Mouse (Mus musculus) frontal cortex, postnatal 14 days (tissue): ENCODE results near the gene Ncln.

Experiments used
- DNase-seq, 2 experiments: peaks; one replicate each; pipeline ENCODE4 v3.0.0; 2022; ENCODE audit warnings: low spot score in 2 of 2

The Ncln gene

DNA sequence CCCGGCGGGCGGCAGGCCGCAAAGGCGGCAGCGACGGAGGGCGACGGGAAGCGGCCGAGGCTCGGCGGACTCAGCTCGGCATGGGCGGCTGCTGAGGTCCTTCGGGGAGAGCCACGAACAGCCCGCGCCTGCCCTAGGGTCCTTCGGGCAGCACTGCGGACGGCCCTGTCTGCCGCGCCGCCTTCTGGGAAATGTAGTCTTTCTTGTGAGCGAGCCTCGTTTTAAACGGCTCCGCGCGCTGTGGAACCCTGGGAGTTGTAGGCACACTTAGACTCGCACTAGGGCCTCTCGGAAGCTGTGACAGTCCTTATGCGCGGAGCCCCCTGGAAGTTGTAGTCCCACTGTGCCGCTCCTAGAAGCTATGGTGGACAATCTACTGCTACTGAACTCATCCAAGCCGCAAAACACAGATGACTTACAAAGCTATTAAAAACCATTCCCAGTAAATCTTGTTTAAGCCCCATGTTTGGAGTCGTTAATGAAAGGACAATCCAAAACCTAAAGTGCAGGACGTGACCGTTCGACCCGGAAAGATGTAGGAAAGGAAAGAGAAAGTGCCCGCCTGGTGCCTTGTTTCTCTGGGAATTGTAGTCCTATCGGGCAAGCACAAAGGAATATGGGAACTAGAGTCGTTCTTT lies at the start of gene Ncln:
Gene Ncln, minus strand, starts transcription at position 129 of the 638 bp plus-strand sequence.
- DNase-seq: peak; percentile 96 to 98

DNA sequence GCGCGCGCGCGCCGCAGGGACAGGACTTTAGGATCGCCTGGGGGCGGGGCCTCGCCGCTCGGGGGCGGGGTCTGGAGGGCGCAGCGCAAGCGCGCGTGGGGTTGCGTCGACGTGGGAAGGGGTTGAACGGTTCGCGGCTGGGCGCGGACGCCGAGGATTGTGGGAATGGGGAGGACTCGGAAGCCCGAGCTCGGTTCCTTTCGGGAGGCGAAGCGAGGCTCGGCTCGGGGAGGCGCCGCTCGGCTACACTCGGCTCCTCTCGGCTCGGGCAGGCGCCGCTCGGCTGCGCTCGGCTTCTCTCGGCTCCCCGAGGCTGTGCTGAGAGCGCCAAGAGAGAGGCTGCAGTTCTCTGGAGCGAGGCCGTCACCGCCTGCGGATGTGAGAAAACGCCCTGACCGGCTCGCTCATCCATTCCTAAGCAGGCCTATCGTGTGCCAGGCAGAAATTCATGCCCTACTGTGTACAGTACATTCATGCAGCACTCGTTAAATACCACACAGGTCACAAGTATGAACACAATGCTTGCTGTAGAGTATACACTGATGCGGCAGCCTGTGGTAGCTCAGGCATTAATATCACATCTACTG lies 49.1 kb upstream of the Ncln start, which contains the start of gene Gna11:
Gene Gna11, minus strand, starts transcription at position 30 of the 587 bp plus-strand sequence.
- DNase-seq: peak; percentile 99 to 100

DNA sequence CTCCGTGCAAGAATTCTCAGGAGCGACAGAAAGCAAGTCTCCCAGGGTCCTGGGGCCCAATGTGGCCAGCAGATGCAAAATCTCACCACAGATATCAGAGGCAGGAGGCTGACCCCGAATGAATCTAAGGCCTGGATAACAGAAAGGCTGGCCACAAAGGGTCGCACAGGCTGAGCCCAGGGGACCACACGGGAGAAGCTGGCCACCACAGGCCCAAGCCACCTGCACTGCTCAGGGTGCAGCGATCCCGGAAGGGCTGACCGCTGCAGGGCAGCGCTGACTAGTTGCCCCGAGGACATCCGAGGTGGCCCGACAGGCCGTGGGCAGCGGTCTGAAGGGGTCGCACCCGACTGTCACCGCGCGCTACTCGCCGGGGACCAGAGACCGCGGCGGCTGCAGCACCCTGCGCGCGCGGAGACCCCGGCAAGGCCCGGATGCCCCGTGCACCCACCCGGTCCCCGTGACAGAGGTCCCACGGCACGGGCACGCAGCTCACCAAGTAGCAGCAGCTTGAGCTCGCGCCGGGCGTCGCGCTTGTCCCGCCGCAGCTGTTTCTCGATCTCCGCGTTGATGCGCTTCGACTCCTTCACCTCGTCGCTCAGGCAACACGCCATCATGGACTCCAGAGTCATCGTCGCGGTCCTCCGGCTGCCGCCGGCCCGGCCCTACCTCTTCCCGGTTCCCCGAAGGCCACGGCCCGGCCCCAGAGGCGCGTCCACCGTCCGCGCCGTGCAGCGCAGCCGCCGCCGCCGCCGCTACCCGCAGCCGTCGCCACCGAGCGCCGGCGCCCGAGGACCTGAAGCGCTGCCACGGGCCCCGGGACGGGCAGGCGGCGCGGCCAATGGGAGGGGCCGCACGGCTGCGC lies 48.3 kb upstream of the Ncln start:
- DNase-seq: no peak

GRCm38 (mm10) chr10:81543633-81544032 lies 47.4 kb upstream of the Ncln start:
- no peak for DNase-seq

DNA sequence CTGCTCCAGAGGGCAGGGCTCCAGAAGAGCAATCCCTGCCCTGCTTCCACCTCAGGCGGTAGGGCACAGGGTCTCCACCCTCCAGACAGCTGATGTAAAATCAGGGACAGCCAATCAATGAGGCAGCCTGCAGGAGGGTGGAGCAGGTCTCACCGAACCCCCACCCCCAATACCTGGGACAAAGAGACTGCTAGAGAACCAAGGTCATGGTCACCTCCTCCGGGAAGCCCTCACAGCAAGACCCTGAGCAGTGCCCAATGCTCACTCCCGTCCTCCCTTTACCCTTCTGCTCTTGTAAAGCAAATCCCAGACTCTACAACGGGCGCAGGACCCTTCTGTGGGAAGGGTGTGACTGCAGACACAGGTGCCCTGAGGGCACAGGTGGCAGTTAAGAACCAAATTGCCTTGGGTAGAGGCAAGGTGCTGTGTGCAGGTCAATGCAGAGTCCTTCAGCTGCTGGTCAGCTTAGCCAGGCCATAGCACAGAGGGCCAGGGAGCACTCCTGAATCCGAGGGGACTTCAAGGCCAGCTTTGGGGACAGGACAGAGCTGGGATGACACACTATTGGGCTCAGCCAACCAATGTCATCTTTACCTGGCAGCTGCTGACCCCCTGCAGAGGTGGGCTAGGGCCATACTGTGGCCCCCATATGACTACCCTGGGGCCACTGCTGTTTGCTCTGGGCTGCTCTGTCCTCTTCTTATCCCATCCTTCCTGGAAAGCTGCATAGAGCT lies 46.7 kb upstream of the Ncln start:
- DNase-seq: no peak

DNA sequence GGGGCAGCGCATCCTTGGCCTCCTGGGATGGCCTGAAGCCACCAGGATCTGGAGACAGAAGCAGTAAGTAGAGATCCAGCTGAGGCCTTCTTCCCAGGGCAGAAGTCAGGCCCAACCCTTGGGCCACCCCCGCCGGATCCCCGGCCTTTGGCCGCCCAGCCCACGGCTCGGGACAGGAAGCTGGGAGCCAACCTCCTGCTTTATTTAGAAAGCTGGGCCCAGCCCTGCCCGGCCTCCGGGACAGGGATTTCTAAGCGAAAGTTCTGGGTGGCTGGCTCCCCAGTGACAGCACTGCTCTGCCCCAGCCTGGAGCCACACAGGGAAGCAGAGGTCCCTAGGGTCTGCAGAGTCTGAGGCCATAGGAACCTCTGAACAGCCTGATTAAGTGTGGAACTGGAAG lies 45.6 kb upstream of the Ncln start:
- DNase-seq: no peak

DNA sequence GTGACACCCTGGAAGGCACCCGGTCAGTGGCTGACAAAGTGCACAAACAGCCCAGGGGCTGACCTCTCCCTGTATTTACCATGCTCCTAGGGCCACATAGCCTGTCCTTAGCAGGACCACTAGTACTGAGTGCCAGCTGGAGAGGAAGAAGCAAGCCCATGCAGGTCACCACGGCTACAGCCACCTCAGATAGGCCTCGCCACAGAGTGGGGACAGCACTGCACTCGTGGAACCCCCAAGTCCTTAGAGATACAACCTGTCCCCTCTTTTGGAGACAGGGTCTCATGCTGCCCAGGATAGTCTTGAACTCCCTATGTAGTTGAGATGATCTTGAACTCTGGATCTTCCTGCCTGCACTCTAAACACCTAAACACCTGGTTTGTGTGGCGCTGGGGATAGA lies 45.2 kb upstream of the Ncln start:
- DNase-seq: no peak

- DNase-seq: no peak
Observed at GRCm38 (mm10) chr10:81538321-81539048, 42.3 kb upstream of the Ncln start.

DNA sequence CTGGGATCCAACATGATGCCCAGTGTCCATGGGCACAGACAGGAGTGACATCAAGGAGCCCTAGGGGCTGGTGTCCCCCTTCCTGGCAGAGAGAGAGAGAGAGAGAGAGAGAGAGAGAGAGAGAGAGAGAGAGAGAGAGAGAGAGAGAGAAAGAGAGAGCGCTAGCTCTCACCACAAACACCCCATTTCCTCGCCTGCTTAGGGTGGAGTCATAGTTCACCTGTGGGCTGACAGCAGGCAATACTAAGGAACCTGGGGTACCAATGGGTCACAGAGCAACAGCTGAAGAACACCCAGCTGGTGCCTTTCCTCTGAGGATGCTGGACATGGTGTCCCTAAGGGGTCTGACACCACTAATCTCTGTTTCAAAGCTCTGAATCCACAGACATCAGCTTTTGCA lies 41.2 kb upstream of the Ncln start:
- DNase-seq: no peak

GRCm38 (mm10) chr10:81536734-81537133 lies 40.5 kb upstream of the Ncln start:
- no peak for DNase-seq

DNA sequence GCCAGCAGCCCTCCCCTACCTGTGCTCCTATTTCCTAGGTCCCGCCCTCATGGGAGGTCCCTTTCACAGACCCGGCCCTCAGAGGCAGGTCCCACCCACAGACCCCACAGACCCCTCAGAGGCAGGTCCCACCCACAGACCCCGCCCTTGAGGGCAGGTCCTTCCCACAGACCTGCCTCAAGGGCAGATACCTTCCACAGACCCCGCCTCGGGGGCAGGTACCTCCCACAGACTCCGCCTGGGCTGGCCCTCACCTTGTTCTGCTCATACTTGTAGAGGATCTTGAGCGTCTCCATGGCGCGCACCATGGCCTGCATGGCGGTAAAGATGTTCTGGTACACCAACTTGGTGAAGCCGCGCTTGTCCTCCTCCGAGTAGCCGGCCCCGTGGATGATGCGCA lies 38.6 kb upstream of the Ncln start:
- no peak for DNase-seq

DNA sequence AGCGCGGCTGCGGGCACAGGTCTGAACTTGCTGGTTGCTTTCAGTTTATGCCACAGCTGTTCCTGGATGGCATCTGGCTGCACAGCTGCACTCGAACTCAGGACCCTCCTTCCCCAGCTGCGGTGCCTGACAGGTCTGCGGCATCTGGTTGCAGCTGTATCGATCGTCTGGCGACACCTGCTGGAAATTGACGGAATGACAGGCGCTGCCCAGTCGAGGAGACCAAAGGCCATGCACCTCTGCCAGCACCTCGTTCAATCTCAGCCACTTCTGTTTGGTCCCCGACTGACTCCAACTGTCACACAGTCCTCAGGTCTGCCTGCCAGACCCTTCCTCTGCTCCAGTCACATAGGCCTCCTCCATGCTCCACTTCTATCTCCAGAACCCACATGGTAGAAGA lies 30.6 kb upstream of the Ncln start:
- peak in 1 of 2 experiments; percentile 62 for DNase-seq

DNA sequence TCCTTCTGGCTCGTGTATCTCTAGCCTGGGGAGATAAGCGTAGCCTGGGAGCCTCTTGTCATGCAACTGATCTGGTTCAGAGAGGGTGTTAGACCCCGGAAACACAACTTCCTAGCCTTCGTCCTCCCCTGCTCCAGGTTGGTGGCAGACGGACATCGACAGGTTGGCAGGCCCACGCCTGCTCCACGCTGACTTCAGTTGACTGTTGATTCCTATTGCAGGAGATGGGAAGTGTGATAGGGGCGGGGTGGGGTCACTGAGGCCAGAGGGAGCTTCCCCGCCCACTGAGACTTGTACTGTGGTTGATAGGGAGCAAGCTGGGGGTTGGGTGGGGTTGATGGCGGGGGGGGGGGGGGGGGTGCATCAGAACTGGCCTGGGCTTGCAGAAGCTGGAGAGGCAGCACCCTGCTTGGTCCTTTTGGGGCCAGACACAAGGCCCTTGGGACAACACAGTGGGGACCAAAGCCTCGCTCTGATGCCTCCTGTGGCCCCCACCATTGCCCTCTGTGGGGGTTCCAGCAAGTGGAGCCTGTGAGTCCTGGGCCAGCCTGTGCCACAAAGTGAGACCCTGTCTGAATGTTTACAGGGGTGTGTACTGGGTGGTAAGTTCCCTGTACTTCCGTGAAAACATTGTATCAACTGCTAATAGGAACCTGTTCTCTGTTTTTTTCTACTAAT lies 29.0 kb upstream of the Ncln start:
- no peak for DNase-seq

GRCm38 (mm10) chr10:81524051-81524605 lies 27.9 kb upstream of the Ncln start, which contains the start of gene Gna15:
TSS of gene Gna15 (minus strand) at chr10:81524225.
- no peak for DNase-seq

DNA sequence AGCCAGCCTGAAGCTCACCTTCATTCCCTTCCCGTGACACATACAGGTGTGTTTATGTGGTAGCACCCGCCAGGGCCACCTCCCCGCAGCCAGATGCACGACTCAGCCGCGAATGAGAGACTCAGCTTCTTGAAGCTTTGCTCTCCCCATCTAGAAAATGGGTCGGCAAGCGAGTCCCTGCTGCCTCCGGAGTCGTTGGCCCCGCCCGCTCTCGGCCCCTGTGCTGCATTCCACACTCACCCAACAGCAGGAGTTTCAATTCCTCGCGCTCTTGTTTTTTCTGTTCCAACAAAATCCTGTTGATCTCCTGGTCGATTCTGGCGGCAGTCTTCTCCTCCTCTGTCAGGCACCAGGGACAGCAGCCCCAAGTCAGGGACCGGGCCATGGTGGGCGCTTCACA lies 27.4 kb upstream of the Ncln start:
- no peak for DNase-seq

DNA sequence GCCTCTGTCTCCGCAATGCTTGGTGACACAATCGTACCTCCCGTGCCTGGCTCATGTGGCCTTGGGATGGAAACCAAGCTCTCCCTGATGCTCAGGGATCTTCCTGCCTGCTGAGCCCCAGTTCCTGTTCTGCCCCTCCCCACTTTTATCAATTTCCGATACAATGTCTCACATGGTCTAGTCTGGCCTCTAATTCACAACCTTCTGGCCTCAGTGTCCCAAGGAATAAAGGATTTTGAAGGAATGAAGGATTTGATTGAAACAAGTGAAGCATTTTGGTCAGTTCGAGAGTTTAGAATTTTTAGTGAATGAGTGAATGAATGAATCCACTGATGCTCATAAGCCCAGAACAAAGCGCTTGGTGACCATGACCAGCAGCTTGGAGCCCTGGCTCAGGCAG lies 26.9 kb upstream of the Ncln start:
- DNase-seq: no peak

DNA sequence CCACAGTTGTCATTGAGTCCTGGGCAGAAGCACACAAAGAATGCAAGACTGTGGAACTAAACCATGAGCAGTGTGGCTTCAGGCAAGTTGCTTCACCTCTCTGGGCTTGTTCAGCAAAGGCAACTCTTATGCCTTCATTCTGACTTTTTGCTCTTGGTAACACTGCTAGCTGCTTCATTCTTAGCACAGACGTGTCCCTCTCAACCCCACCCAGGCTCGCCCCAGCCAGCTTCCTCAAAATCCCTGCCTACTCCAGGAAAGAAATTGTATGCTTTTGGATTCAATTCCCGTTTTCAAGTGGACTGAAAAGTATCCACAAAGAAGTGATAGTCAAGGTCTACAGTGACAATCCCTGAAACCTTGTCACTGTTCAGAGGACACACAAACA lies 23.8 kb upstream of the Ncln start:
- no peak for DNase-seq

GRCm38 (mm10) chr10:81519227-81519977 lies 23.2 kb upstream of the Ncln start:
- DNase-seq: no peak

- DNase-seq: peak in 1 of 2 experiments; percentile 55
Observed at GRCm38 (mm10) chr10:81518546-81518945, 22.4 kb upstream of the Ncln start.

GRCm38 (mm10) chr10:81517227-81517626 lies 21.0 kb upstream of the Ncln start:
- DNase-seq: no peak
